In the genomic region with DNA sequence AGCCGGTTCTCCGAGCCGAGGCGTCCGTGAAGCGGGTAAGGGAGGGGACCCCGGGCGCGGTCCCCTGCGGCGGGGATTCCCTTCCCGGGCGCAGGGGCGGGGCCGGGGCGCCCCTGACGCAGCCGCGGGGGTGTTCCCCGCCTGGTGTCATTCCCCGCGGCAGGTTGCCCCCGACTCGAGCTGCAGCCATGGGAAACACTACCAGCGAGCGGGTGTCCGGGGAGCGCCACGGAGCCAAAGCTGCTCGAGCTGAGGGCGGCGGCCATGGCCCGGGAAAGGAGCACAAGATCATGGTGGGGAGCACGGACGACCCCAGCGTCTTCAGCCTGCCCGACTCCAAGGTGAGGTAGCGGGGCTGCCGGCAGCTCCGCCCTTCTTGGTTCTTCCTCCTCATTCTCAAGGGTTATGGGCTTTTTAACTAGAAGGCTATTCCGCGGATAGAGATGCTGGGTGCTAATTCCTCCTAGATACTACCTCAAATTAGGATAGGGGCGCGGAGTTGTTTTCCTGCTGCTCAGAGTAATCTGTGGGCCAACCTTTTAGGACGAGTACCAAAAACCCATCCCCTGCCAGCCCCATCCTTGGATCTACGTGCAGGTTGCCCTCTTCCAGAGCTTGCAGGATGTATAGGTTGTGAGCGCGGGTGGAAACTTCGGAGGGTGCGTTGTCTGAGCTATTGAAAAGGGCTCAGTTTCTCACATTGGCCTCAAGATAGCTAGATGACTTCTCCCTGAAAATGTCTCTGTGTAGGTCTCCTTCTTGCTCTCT, we compare ENCODE assay signal across 9 mouse cellular contexts. TPM values are rescaled to one million over a fixed set of nuclear protein-coding genes. Genes with fewer than 3 reads are reported as not detected.
A peak's percentile ranks its signal among the peaks of the same experiment; 100 is the strongest.
DNase-seq lines count a peak whose midpoint lies in the region; ATAC-seq and TF ChIP-seq lines count a peak whose summit lies in the region.
"Had no signal": no experiment of that assay in that cellular context is flagged by ENCODE, and none has a peak within 500 bp of the region (broad histone marks: within the 10 kb centered on the region; RNA-seq: fewer than 3 reads in every experiment).

No protein-coding gene starts in this region.

- H3K9me3 ChIP-seq in lung, embryonic 14.5 days (ENCODE audit: low read depth, low read length), result no peaks in the 10 kb centered on the region
- H3K9me3 ChIP-seq in embryonic facial prominence, embryonic 12.5 days, result no peaks in the 10 kb centered on the region
- H3K9me3 ChIP-seq in hindbrain, postnatal 0 days (ENCODE audit: low read length), result no peaks in the 10 kb centered on the region
- H3K9me3 ChIP-seq in midbrain, embryonic 10.5 days (replicated peaks), result no peaks in the 10 kb centered on the region

- peak overlapping the region; percentile 83 for H3K4me3 ChIP-seq in lung, embryonic 14.5 days (ENCODE audit: low read depth, low read length)
- peak overlapping the region; percentile 80 for H3K4me3 ChIP-seq in embryonic facial prominence, embryonic 12.5 days
- peak overlapping the region; percentile 75 for H3K4me3 ChIP-seq in hindbrain, postnatal 0 days (ENCODE audit: low read length)
- peak overlapping the region; percentile 92 for H3K4me3 ChIP-seq in midbrain, embryonic 10.5 days

- peak overlapping the region; percentile 64 for H3K9ac ChIP-seq in lung, embryonic 14.5 days
- H3K9ac ChIP-seq in embryonic facial prominence, embryonic 12.5 days, result peak overlapping the region; percentile 69
- H3K9ac ChIP-seq in hindbrain, postnatal 0 days (replicated peaks; ENCODE audit: low read length), result peak overlapping the region; percentile 74

- peak; percentile 14 for ATAC-seq in cerebellum, adult (ENCODE audit: insufficient number of reproducible peaks, low FRiP score, low TSS enrichment)
- peak; percentile 81 for ATAC-seq in lung, embryonic 14.5 days (ENCODE audit: insufficient read depth)
- peak; percentile 68; the same call in 1 of the 2 replicates for ATAC-seq in embryonic facial prominence, embryonic 12.5 days (ENCODE audit: insufficient number of reproducible peaks, insufficient read depth, low FRiP score, low TSS enrichment)
- peak; percentile 71; the same call in 1 of the 2 replicates for ATAC-seq in hindbrain, postnatal 0 days
- no peak for ATAC-seq in monocyte, adult 5-6 weeks (replicated peaks; ENCODE audit: insufficient number of reproducible peaks, low FRiP score, low TSS enrichment, poor library complexity, severe bottlenecking)

- H3K27me3 ChIP-seq in lung, embryonic 14.5 days (ENCODE audit: insufficient read depth, low read length), result no peaks in the 10 kb centered on the region
- no peaks in the 10 kb centered on the region for H3K27me3 ChIP-seq in embryonic facial prominence, embryonic 12.5 days
- no peaks in the 10 kb centered on the region for H3K27me3 ChIP-seq in hindbrain, postnatal 0 days (ENCODE audit: insufficient read depth, low read length)
- no peaks in the 10 kb centered on the region for H3K27me3 ChIP-seq in midbrain, embryonic 10.5 days (ENCODE audit: low read depth, poor library complexity, severe bottlenecking)

- peak overlapping the region; percentile 90 for H3K4me2 ChIP-seq in lung, embryonic 14.5 days
- peak overlapping the region; percentile 73 for H3K4me2 ChIP-seq in embryonic facial prominence, embryonic 12.5 days (replicated peaks)
- H3K4me2 ChIP-seq in hindbrain, postnatal 0 days (ENCODE audit: low read depth, low read length), result peak overlapping the region; percentile 89

- H3K27ac ChIP-seq in lung, embryonic 14.5 days (ENCODE audit: low read depth), result no peak overlapping the region; the same call in 1 of the 2 replicates
- H3K27ac ChIP-seq in embryonic facial prominence, embryonic 12.5 days, result no peak overlapping the region
- peak overlapping the region; percentile 46; the same call in 1 of the 2 replicates for H3K27ac ChIP-seq in hindbrain, postnatal 0 days
- peak overlapping the region; percentile 92 for H3K27ac ChIP-seq in midbrain, embryonic 10.5 days (replicated peaks)

- no peak for DNase-seq in cerebellum, postnatal 14 days
- DNase-seq in lung, embryonic 14.5 days, result no peak
- DNase-seq in lung, postnatal 36 days, result no peak
- no peak for DNase-seq in hindbrain, postnatal 0 days (ENCODE audit: low spot score)
- no peak for DNase-seq in midbrain, embryonic 10.5 days (ENCODE audit: low spot score)

- TF ChIP-seq CTCF in lung, embryonic 14.5 days (IDR thresholded peaks at IDR 0.05; ENCODE audit: low read depth), result no peak
- TF ChIP-seq CTCF in hindbrain, postnatal 0 days (IDR thresholded peaks at IDR 0.05; ENCODE audit: low read depth), result no peak

- peaks cover 6% of the 10 kb centered on the region; the same call in 1 of the 2 replicates for H3K36me3 ChIP-seq in lung, embryonic 14.5 days (ENCODE audit: insufficient read depth)
- H3K36me3 ChIP-seq in embryonic facial prominence, embryonic 12.5 days, result peaks cover 11% of the 10 kb centered on the region
- peaks cover 8% of the 10 kb centered on the region; the same call in 1 of the 2 replicates for H3K36me3 ChIP-seq in hindbrain, postnatal 0 days (ENCODE audit: insufficient read depth, low read length)
- H3K36me3 ChIP-seq in midbrain, embryonic 10.5 days, result peaks cover 16% of the 10 kb centered on the region

- H3K4me1 ChIP-seq in lung, embryonic 14.5 days (ENCODE audit: insufficient read depth), result no peaks in the 10 kb centered on the region
- H3K4me1 ChIP-seq in embryonic facial prominence, embryonic 12.5 days, result peaks cover 7% of the 10 kb centered on the region; the same call in 1 of the 2 replicates
- 0 out of 2 replicates have a peak, but pooled peaks cover 10% of the 10 kb centered on the region for H3K4me1 ChIP-seq in hindbrain, postnatal 0 days (ENCODE audit: insufficient read depth, low read length)
- H3K4me1 ChIP-seq in midbrain, embryonic 10.5 days, result peaks cover 17% of the 10 kb centered on the region

- under 1% methylated on average over 43 of the region's 50 CpGs for WGBS in lung, embryonic 14.5 days
- WGBS in embryonic facial prominence, embryonic 12.5 days, result under 1% methylated on average over 49 of the region's 50 CpGs
- WGBS in hindbrain, postnatal 0 days, result 1% methylated on average over 49 of the region's 50 CpGs
- WGBS in midbrain, embryonic 10.5 days, result under 1% methylated on average over 46 of the region's 50 CpGs

RNA-seq across cellular contexts. Expression of gene Prkab2, which starts 0.6 kb away (rescaled TPM):
- polyA plus RNA-seq in lung, embryonic 14.5 days (2014; fragmentation: Nextera tagmentation; extraction: Ambion mirVana), result 4.4 and 4.6 TPM in 2 replicates
- 9.6 and 10.8 TPM in 2 replicates for polyA plus RNA-seq in embryonic facial prominence, embryonic 12.5 days (2016; fragmentation: Nextera tagmentation; extraction: Ambion mirVana)
- 21.6 and 22.0 TPM in 2 replicates for total RNA-seq in hindbrain, postnatal 0 days (2014; rRNA removed)
- 15.9 and 16.1 TPM in 2 replicates for polyA plus RNA-seq in hindbrain, postnatal 0 days (2015; fragmentation: Nextera tagmentation; extraction: Ambion mirVana)
- 7.0 and 8.4 TPM in 2 replicates for polyA plus RNA-seq in midbrain, embryonic 10.5 days (2016; fragmentation: Nextera tagmentation; extraction: Ambion mirVana)
- total RNA-seq in monocyte, adult 5-6 weeks (2017), result 16.1 to 29.4 TPM (median 19.3 TPM) in 3 replicates

RNA-seq across cellular contexts. Expression of gene Gm17651, which starts 15.9 kb away (rescaled TPM):
- polyA plus RNA-seq in lung, embryonic 14.5 days (2014; fragmentation: Nextera tagmentation; extraction: Ambion mirVana), result not detected in 2 replicates
- polyA plus RNA-seq in embryonic facial prominence, embryonic 12.5 days (2016; fragmentation: Nextera tagmentation; extraction: Ambion mirVana), result not detected in 2 replicates
- not detected in 2 replicates for total RNA-seq in hindbrain, postnatal 0 days (2014; rRNA removed)
- polyA plus RNA-seq in hindbrain, postnatal 0 days (2015; fragmentation: Nextera tagmentation; extraction: Ambion mirVana), result not detected in 2 replicates
- polyA plus RNA-seq in midbrain, embryonic 10.5 days (2016; fragmentation: Nextera tagmentation; extraction: Ambion mirVana), result not detected in 2 replicates
- not detected in 3 replicates for total RNA-seq in monocyte, adult 5-6 weeks (2017)
- polyA plus RNA-seq: large intestine, adult 2 months had no signal

RNA-seq across cellular contexts. Expression of gene Fmo5, which starts 30.0 kb away (rescaled TPM):
- polyA plus RNA-seq in lung, embryonic 14.5 days (2014; fragmentation: Nextera tagmentation; extraction: Ambion mirVana), result 1.2 and 1.4 TPM in 2 replicates
- polyA plus RNA-seq in embryonic facial prominence, embryonic 12.5 days (2016; fragmentation: Nextera tagmentation; extraction: Ambion mirVana), result 1.3 and 1.5 TPM in 2 replicates
- 0.68 and 0.84 TPM in 2 replicates for total RNA-seq in hindbrain, postnatal 0 days (2014; rRNA removed)
- 0.88 and 1.3 TPM in 2 replicates for polyA plus RNA-seq in hindbrain, postnatal 0 days (2015; fragmentation: Nextera tagmentation; extraction: Ambion mirVana)
- polyA plus RNA-seq in midbrain, embryonic 10.5 days (2016; fragmentation: Nextera tagmentation; extraction: Ambion mirVana), result 0.62 and 0.67 TPM in 2 replicates
- total RNA-seq in monocyte, adult 5-6 weeks (2017), result 4.5 to 10.1 TPM (median 9.1 TPM) in 3 replicates

RNA-seq across cellular contexts. Expression of gene Chd1l, which starts 48.6 kb away (rescaled TPM):
- polyA plus RNA-seq in lung, embryonic 14.5 days (2014; fragmentation: Nextera tagmentation; extraction: Ambion mirVana), result 16.5 and 16.6 TPM in 2 replicates
- 20.1 and 20.5 TPM in 2 replicates for polyA plus RNA-seq in embryonic facial prominence, embryonic 12.5 days (2016; fragmentation: Nextera tagmentation; extraction: Ambion mirVana)
- 5.7 and 7.7 TPM in 2 replicates for total RNA-seq in hindbrain, postnatal 0 days (2014; rRNA removed)
- 8.7 and 8.9 TPM in 2 replicates for polyA plus RNA-seq in hindbrain, postnatal 0 days (2015; fragmentation: Nextera tagmentation; extraction: Ambion mirVana)
- polyA plus RNA-seq in midbrain, embryonic 10.5 days (2016; fragmentation: Nextera tagmentation; extraction: Ambion mirVana), result 22.6 and 23.3 TPM in 2 replicates
- total RNA-seq in monocyte, adult 5-6 weeks (2017), result 26.7 to 48.7 TPM (median 41.0 TPM) in 3 replicates

Comparison
In these comparisons a context has a peak if more than half of its experiments do, and no peak if none do; other contexts are left out.
1. H3K27ac ChIP-seq: peak in hindbrain, postnatal 0 days (single experiment) and midbrain, embryonic 10.5 days (single experiment); none in lung, embryonic 14.5 days (single experiment) and embryonic facial prominence, embryonic 12.5 days (single experiment).
2. Peak in every context shown above with its lines, with median percentiles within 50 percentile points of each other: H3K4me2 ChIP-seq, H3K4me3 ChIP-seq and H3K9ac ChIP-seq.